30 mouse cellular contexts compared by ENCODE assay signal in the genomic region with DNA sequence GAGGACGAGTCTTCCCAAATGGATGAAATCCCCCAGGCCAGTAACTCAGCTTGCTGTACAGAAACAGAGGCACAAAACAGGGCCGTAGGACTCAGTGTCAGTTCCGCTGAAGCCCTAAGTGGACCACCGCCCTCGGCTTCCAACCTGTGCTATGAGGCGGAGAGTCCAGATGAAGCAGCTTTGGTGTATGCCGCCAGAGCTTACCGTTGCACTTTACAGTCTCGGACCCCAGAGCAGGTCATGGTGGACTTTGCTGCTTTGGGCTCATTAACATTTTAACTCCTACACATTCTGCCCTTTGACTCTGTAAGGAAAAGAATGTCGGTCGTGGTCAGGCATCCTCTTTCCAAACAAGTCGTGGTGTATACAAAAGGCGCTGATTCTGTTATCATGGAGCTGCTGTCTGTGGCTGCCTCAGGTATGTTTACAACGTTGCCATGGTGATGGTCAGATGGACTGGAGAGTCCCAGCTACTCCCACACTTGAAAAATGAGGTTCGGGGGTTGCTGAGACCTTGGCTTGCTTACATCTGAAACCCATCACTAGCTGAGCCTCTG.
DNase-seq lines count a peak whose midpoint lies in the region; ATAC-seq and TF ChIP-seq lines count a peak whose summit lies in the region.
"Had no signal": no experiment of that assay in that cellular context is flagged by ENCODE, and none has a peak within 500 bp of the region (broad histone marks: within the 10 kb centered on the region; RNA-seq: fewer than 3 reads in every experiment).

No protein-coding gene starts in this region.

- no peak overlapping the region for H3K9ac ChIP-seq in embryonic facial prominence, embryonic 11.5 days (replicated peaks; ENCODE audit: low read length)
- no peak overlapping the region for H3K9ac ChIP-seq in kidney, postnatal 0 days (ENCODE audit: low read depth, low read length)
- no peak overlapping the region for H3K9ac ChIP-seq in midbrain, embryonic 11.5 days (ENCODE audit: low read length)
- no peak overlapping the region for H3K9ac ChIP-seq in midbrain, embryonic 14.5 days (replicated peaks; ENCODE audit: low read length)
- H3K9ac ChIP-seq: embryonic facial prominence, embryonic 13.5 days; forebrain, postnatal 0 days; heart, embryonic 13.5 days; hindbrain, embryonic 15.5 days; limb, embryonic 13.5 days; liver, embryonic 13.5 days; lung, embryonic 14.5 days; stomach, embryonic 15.5 days had no signal

- H3K9me3 ChIP-seq in embryonic facial prominence, embryonic 11.5 days (replicated peaks; ENCODE audit: control insufficient read depth, low read length) = no peaks in the 10 kb centered on the region
- H3K9me3 ChIP-seq in embryonic facial prominence, embryonic 10.5 days = no peaks in the 10 kb centered on the region
- no peaks in the 10 kb centered on the region for H3K9me3 ChIP-seq in kidney, postnatal 0 days (replicated peaks; ENCODE audit: low read length)
- no peaks in the 10 kb centered on the region for H3K9me3 ChIP-seq in midbrain, embryonic 11.5 days (ENCODE audit: control insufficient read depth, low read length)
- no peaks in the 10 kb centered on the region for H3K9me3 ChIP-seq in midbrain, embryonic 14.5 days (ENCODE audit: control insufficient read depth, low read length)
- H3K9me3 ChIP-seq: embryonic facial prominence, embryonic 13.5 days; heart, embryonic 13.5 days; hindbrain, embryonic 10.5 days; hindbrain, embryonic 15.5 days; limb, embryonic 13.5 days; liver, embryonic 13.5 days; stomach, embryonic 15.5 days had no signal

- H3K4me1 ChIP-seq in embryonic facial prominence, embryonic 11.5 days (ENCODE audit: control insufficient read depth, insufficient read depth, low read length) = no peaks in the 10 kb centered on the region
- no peaks in the 10 kb centered on the region for H3K4me1 ChIP-seq in embryonic facial prominence, embryonic 10.5 days
- 0 out of 2 replicates have a peak, but pooled peaks cover 5% of the 10 kb centered on the region for H3K4me1 ChIP-seq in kidney, postnatal 0 days (replicated peaks; ENCODE audit: insufficient read depth, low read length)
- no peaks in the 10 kb centered on the region for H3K4me1 ChIP-seq in midbrain, embryonic 11.5 days (ENCODE audit: control insufficient read depth, insufficient read depth, low read length)
- no peaks in the 10 kb centered on the region for H3K4me1 ChIP-seq in midbrain, embryonic 14.5 days (ENCODE audit: control insufficient read depth, insufficient read depth, low read length)
- H3K4me1 ChIP-seq: hindbrain, embryonic 15.5 days; limb, embryonic 13.5 days; stomach, embryonic 15.5 days had no signal

- no peak for ATAC-seq in embryonic facial prominence, embryonic 11.5 days (replicated peaks; ENCODE audit: insufficient number of reproducible peaks, low FRiP score, low TSS enrichment, low read depth)
- ATAC-seq in kidney, postnatal 0 days (replicated peaks; ENCODE audit: low FRiP score, low read depth) = peak; percentile 79
- peak; percentile 19; the same call in 1 of the 2 replicates for ATAC-seq in midbrain, embryonic 11.5 days (ENCODE audit: low FRiP score)
- ATAC-seq in midbrain, embryonic 14.5 days (ENCODE audit: low FRiP score, low TSS enrichment) = no peak
- ATAC-seq: CD4-positive, CD25-positive, alpha-beta regulatory T cell, adult 4 months; forebrain, postnatal 0 days; inflammation-experienced regulatory T-cells, adult 6 months; midbrain, embryonic 16.5 days had no signal

- TF ChIP-seq CTCF in kidney, postnatal 0 days (IDR thresholded peaks at IDR 0.05; ENCODE audit: low read depth) = no peak

- no peak overlapping the region for H3K4me3 ChIP-seq in embryonic facial prominence, embryonic 11.5 days (ENCODE audit: low read depth, low read length)
- no peak overlapping the region for H3K4me3 ChIP-seq in embryonic facial prominence, embryonic 10.5 days
- no peak overlapping the region for H3K4me3 ChIP-seq in kidney, postnatal 0 days (replicated peaks; ENCODE audit: low read depth, low read length)
- no peak overlapping the region for H3K4me3 ChIP-seq in midbrain, embryonic 11.5 days (ENCODE audit: low read depth, low read length)
- H3K4me3 ChIP-seq in midbrain, embryonic 14.5 days (replicated peaks; ENCODE audit: low read depth, low read length) = no peak overlapping the region
- H3K4me3 ChIP-seq: embryonic facial prominence, embryonic 13.5 days; heart, embryonic 13.5 days; hindbrain, embryonic 10.5 days; hindbrain, embryonic 15.5 days; layer of hippocampus, adult 2 months; limb, embryonic 13.5 days; liver, embryonic 13.5 days; stomach, embryonic 15.5 days had no signal

- H3K27ac ChIP-seq in embryonic facial prominence, embryonic 11.5 days (replicated peaks; ENCODE audit: low read depth, low read length) = no peak overlapping the region
- no peak overlapping the region for H3K27ac ChIP-seq in embryonic facial prominence, embryonic 10.5 days (replicated peaks)
- no peak overlapping the region for H3K27ac ChIP-seq in kidney, postnatal 0 days
- H3K27ac ChIP-seq in midbrain, embryonic 11.5 days (ENCODE audit: low read depth, low read length) = no peak overlapping the region
- no peak overlapping the region for H3K27ac ChIP-seq in midbrain, embryonic 14.5 days (replicated peaks; ENCODE audit: low read depth, low read length)
- H3K27ac ChIP-seq: embryonic facial prominence, embryonic 13.5 days; heart, embryonic 13.5 days; hindbrain, embryonic 10.5 days; hindbrain, embryonic 15.5 days; layer of hippocampus, adult 2 months; limb, embryonic 13.5 days; liver, embryonic 13.5 days; stomach, embryonic 15.5 days had no signal

- H3K36me3 ChIP-seq in embryonic facial prominence, embryonic 11.5 days (replicated peaks; ENCODE audit: control insufficient read depth, insufficient read depth, low read depth, low read length) = no peaks in the 10 kb centered on the region
- H3K36me3 ChIP-seq in embryonic facial prominence, embryonic 10.5 days (replicated peaks) = peaks cover 35% of the 10 kb centered on the region
- peaks cover 14% of the 10 kb centered on the region for H3K36me3 ChIP-seq in kidney, postnatal 0 days (ENCODE audit: insufficient read depth, low read length)
- no peaks in the 10 kb centered on the region; the same call in 1 of the 2 replicates for H3K36me3 ChIP-seq in midbrain, embryonic 11.5 days (ENCODE audit: control insufficient read depth, insufficient read depth, low read length)
- H3K36me3 ChIP-seq in midbrain, embryonic 14.5 days (ENCODE audit: control insufficient read depth, insufficient read depth, low read length) = no peaks in the 10 kb centered on the region
- H3K36me3 ChIP-seq: hindbrain, embryonic 15.5 days had no signal

- no peaks in the 10 kb centered on the region for H3K27me3 ChIP-seq in embryonic facial prominence, embryonic 11.5 days (ENCODE audit: control insufficient read depth, insufficient read depth, low read length)
- no peaks in the 10 kb centered on the region for H3K27me3 ChIP-seq in embryonic facial prominence, embryonic 10.5 days (replicated peaks; ENCODE audit: low read depth, poor library complexity, severe bottlenecking)
- no peaks in the 10 kb centered on the region for H3K27me3 ChIP-seq in kidney, postnatal 0 days (ENCODE audit: insufficient read depth, low read length)
- no peaks in the 10 kb centered on the region for H3K27me3 ChIP-seq in midbrain, embryonic 11.5 days (ENCODE audit: control insufficient read depth, insufficient read depth, low read length)
- no peaks in the 10 kb centered on the region for H3K27me3 ChIP-seq in midbrain, embryonic 14.5 days (ENCODE audit: control insufficient read depth, insufficient read depth, low read length)
- H3K27me3 ChIP-seq: embryonic facial prominence, embryonic 13.5 days; heart, embryonic 13.5 days; hindbrain, embryonic 15.5 days; limb, embryonic 13.5 days; liver, embryonic 13.5 days; stomach, embryonic 15.5 days had no signal

- H3K4me2 ChIP-seq in embryonic facial prominence, embryonic 11.5 days (ENCODE audit: low read depth, low read length) = no peak overlapping the region
- no peak overlapping the region for H3K4me2 ChIP-seq in kidney, postnatal 0 days (ENCODE audit: low read length)
- H3K4me2 ChIP-seq in midbrain, embryonic 11.5 days = no peak overlapping the region
- no peak overlapping the region for H3K4me2 ChIP-seq in midbrain, embryonic 14.5 days (ENCODE audit: low read length)
- H3K4me2 ChIP-seq: embryonic facial prominence, embryonic 13.5 days; heart, embryonic 13.5 days; hindbrain, embryonic 15.5 days; limb, embryonic 13.5 days; liver, embryonic 13.5 days; lung, embryonic 14.5 days; stomach, embryonic 15.5 days had no signal

- peak; percentile 11 for DNase-seq in embryonic facial prominence, embryonic 11.5 days (ENCODE audit: low spot score)
- no peak for DNase-seq in embryonic facial prominence, embryonic 10.5 days (ENCODE audit: low spot score)
- DNase-seq in kidney, postnatal 0 days (ENCODE audit: low spot score) = peak; percentile 43
- DNase-seq in kidney, postnatal 14 days = no peak
- DNase-seq in midbrain, embryonic 11.5 days (ENCODE audit: low spot score, missing footprints) = no peak
- no peak for DNase-seq in midbrain, embryonic 14.5 days
- peak; percentile 19 for DNase-seq in ZHBTc4 (ENCODE audit: low read depth, low spot score)
- DNase-seq in adrenal gland, adult 8-10 months = no peak
- DNase-seq: adrenal gland, postnatal 14 days; cerebellum, adult 11 months; cerebellum, adult 9-11 months; forebrain, postnatal 0 days; heart, postnatal 10 days; kidney, adult 8-10 months; liver, embryonic 13.5 days; lung, embryonic 14.5 days; lung, postnatal 14 days; right cerebral cortex, postnatal 25 days; thymus, adult 18-20 months; thymus, postnatal 36 days had no signal

- WGBS in embryonic facial prominence, embryonic 11.5 days = 80% methylated on average over 15 of the region's 15 CpGs
- 84% methylated on average over 15 of the region's 15 CpGs for WGBS in embryonic facial prominence, embryonic 10.5 days
- 40% methylated on average over 15 of the region's 15 CpGs for WGBS in kidney, postnatal 0 days
- 70% methylated on average over 15 of the region's 15 CpGs for WGBS in midbrain, embryonic 11.5 days
- WGBS in midbrain, embryonic 14.5 days = 74% methylated on average over 15 of the region's 15 CpGs

Comparison
In these comparisons a context has a peak if more than half of its experiments do, and no peak if none do; other contexts are left out.
1. ATAC-seq: peak in kidney, postnatal 0 days (single experiment) and midbrain, embryonic 11.5 days (single experiment); none in embryonic facial prominence, embryonic 11.5 days (single experiment) and midbrain, embryonic 14.5 days (single experiment).
2. DNase-seq: peak in embryonic facial prominence, embryonic 11.5 days (single experiment), kidney, postnatal 0 days (single experiment) and ZHBTc4 (single experiment); none in embryonic facial prominence, embryonic 10.5 days (single experiment), kidney, postnatal 14 days (single experiment), midbrain, embryonic 11.5 days (single experiment), midbrain, embryonic 14.5 days (single experiment) and adrenal gland, adult 8-10 months (single experiment).